Mouse (Mus musculus): ENCODE data around the gene Eid1.

GRCm38 (mm10) chr2:125665213-125665612, 7.7 kb upstream of the Eid1 start:
- no peak for TF ChIP-seq CTCF (conservative IDR thresholded peaks at IDR 0.05; ENCODE audit: low read length)
- TF ChIP-seq NANOG (IDR thresholded peaks at IDR 0.05; ENCODE audit: borderline replicate concordance, low read length) = no peak
